Mouse (Mus musculus) R1 (cell line): ENCODE measurements at regions not wholly inside any gene's neighbourhood (a gene's known extent, or its start where the extent isn't known, plus 50 kb on each side); places are given as distances from the start of the nearest gene placed in this dataset.

Source experiments
- DNase-seq: peaks from one replicate; pipeline ENCODE4 v3.0.0-alpha.2; 2018; ENCODE audit warnings: low read depth, low spot score

DNA sequence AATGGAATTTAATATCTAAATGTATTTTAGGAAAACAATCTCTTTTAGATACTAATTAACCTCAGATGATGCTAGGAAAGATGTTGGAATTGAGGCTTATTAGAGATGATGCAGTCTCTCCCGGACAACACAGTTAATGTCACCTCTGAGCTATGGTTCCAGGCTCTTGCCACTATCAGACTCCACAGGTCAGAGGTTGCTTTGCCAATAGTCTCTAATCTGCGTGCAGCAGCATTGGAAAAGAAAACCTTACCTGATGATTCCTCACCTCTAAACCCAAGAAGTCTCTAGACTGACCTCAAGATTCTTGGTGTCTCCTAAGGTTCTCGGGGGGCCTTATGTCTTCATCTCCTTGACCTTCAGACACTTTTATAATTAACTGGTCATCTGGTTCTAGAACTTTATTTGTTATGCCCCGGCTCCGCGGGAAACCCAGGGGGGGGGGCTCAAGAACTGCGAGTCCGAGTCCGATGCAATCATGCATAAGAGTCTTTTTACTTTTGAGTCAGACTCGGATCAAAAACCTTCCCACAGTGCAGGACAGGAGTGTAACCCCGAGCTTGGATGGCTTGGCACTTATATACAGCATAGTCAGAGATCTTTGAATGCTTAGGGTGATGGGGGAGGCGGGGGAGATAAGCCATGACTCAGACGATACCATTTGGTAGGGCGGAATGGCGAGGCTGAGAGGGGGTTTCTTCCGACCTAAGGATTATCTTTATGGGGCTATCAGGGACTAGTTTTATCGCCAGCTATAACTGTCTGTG lies 626.9 kb downstream of the Zfp706 start:
- no peak for DNase-seq

DNA sequence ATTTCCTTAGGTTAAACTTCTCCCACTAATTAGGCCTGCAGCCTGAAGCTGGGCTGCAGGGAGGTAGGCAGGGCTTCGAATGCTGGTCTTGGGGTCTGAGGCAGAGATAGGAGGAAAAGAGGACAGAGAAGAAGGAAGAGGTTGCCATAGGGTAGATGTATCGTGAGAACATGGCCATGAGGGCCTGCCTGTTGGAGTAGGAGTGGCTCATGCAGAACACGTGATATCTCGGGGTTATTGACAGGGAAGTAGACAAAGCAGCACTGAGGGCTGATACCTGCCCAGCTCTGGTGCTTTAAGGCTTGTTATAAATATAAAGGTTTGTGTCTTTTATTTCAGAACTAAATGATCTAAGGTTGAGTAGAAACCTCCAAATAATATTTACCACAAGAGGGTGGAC lies 628.9 kb downstream of the Zfp706 start:
- no peak for DNase-seq

DNA sequence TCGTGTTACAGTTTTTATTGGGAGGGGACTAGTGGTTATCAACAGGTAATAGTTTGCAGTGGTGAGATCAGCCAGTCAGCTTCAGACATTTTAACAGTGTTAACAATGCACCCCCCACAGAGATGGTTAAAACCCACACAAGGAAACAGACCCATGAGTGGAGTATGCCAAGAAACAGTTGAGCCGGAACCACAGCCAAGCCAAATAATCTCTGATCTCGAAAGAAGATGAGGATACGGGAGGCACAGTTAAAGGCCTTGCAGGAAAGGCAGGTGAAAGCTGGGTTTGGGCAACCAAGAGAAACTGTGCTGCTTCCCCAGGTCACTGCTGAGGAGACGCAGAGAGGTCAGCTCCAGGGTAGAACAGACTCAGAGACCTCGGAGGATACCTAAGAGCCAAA lies 631.0 kb downstream of the Zfp706 start:
- no peak for DNase-seq

DNA sequence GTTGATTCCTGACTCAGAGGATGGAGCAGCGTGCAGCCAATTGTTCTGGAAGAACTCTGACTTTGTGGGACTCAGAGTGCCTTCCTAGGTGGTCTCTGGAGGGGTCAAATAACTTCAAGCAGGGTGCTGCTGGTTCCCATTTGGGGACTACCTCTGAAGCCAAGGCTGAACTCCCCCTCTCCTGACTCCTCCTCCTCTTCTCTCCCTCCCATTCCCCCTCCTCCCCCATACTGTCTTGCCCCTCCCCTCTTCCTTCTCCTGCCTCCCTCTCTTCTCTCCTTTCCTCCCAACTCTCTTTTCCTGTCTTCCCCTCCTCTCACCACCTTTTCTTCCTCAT lies 632.1 kb downstream of the Zfp706 start:
- DNase-seq: peak; percentile 63

DNA sequence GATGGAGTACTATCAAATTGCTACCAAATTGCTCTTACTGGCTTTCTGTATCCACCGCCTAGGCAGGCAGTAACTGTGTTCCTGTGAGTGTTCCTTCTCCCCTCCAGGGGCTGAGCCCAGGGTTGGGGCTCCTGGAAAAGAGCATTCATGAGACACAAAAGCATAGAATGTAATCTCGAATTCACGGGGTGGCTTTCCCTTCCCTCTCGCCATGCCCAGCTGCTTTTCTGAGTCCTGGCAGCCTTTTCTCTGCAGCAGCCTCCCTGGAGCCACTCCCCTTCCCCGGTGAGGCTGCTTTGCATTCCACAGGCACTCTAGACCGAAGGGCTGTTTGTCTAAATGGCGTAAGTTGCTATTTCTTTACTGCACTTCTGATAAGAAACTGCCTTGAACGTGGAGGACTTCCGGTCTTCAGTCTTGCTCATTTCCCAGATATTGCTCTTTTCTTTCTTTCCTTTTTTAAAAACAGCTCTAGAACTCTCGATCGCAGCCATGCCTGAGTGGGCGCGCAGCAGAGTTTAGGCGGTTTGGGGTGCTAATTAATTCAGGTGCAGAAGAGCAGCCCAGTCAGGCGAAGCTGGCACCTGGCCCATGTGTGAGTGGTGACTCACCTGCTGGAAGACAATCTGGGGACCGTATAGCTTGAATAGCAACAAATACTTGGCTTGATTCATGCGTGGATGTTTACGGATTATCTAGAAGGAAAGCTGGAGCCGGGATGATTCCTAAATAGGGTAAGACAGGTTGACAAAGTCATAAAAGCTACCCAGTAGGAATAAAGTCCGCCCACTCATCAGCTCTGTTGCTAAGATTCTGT lies 632.6 kb downstream of the Zfp706 start:
- peak; percentile 70 for DNase-seq

DNA sequence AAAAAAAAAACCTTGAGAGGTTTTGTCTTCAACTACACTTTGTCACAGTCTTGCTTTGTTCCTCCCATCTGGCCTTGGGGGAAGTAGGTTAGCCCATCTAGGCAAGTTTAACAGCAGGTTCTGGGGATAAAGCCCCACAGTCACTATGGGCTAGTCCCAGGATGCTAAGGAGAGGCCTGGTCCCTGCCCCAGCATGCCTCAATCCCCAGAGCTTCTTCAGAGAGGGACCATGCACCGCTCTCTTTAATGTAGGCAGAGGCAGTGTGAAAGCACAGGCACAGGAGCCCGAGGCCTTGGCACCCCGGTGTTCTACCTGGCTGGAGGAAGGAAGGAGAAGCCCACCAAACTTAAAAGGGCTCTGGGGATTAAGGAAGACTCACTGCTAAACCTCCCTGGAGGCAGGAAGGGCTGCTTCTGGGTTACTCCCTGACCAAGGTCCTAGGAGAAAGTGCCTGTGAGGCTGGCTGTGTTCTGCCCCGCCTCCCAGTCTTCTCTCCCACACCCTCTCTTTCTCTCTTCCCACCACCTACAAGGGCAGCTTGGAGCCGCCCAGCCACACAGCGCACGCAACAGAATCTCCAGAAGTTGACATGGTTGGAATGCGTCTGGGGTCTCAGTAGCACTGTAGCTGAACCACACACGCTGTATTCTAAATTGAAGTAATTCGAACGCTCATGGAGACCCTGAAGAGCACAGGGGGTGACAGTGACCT lies 633.5 kb downstream of the Zfp706 start:
- DNase-seq: peak; percentile 52

DNA sequence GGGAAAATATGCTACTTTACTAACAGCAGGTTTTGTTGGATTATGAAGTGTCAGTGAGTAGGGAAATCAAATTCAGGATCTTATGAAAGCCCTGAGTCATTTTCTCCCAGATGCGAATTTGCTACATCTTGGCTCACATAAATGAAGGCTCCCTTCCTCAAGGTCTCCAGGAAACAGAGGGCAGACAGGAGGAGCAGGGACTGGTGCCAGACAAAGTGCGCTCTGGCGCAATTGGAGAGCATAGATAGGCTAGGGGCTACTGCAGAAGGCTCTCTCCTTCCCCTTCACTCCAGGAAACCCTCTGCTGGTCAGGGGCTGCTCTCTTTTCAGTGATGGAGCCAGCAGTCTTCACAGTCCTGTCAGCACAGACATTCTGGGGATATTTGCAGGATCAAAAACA lies 634.1 kb downstream of the Zfp706 start:
- DNase-seq: no peak

DNA sequence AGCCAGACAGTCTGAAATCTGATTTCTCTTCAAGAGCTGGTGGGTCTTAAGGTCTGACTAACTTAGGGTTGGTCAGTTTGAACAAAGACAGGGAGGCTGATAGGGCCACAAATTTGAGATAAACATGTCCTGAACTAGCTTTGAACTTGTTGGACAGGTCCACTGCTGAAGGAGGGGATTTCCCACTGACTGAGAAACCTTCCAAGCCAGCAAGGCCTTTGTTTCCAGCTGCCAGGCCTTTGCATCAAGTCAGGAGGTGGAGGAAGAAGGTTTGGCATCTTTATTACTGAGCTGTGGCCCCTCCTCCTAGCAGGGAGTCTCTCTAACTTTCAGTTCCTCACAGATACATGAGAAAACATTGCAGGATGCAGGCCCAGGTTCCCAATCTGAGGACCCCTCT lies 636.2 kb downstream of the Zfp706 start:
- peak; percentile 63 for DNase-seq

DNA sequence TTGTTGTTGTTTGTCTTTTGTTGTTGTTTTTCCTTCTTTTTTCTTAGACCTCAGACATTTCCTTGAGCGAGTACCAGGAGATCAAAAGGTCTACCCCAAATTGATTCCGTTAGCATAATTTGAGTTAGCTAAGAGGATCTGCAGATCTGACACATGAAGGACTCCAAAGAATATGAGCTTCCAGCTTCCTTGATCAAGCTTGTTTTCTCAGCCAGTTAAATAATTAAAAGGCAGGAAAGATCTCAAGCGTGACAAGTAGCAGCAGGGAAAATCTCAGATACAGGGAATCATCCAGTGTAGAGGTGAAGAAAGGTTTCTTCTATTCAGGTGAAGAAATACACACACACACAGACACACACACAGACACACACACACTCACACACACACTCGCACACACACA lies 636.7 kb downstream of the Zfp706 start:
- DNase-seq: no peak

DNA sequence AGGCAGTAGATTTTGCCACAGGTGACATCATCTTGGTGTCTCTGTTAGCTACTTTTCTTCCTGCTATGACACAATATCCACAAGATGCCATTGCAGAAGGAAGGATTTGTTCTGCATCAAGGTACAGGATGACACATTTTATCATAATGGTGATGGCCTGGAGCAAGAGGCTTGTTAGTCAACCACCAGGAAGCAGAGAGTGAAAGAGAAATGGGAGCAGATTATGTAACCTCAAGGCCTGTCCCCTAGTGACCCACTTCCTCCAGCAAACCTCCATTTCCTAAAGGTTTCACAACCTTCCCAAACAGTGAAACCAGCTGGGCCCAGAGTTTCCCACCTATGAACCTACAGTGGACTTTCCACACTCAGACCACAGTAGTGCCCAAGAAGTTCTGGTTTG lies 640.3 kb downstream of the Zfp706 start:
- DNase-seq: no peak

DNA sequence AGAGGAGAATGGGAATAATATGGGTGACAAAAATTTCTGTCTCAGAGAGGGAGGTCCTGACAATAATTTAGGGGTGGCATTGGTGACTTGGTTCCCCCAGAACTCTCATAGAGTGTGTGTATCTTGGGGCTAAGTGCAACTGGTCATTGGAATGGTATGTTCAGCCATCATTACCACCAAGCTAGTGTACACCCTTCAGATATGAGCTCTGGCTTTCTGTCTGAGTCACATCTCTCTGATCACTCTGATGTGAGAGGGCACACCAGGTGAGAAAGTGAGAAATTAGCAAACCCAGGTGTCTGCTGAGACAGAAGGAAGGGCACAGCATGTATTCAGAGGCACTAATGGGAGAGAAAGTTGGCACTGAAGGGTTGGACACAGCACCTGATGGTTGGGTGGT lies 642.8 kb downstream of the Zfp706 start:
- DNase-seq: no peak

DNA sequence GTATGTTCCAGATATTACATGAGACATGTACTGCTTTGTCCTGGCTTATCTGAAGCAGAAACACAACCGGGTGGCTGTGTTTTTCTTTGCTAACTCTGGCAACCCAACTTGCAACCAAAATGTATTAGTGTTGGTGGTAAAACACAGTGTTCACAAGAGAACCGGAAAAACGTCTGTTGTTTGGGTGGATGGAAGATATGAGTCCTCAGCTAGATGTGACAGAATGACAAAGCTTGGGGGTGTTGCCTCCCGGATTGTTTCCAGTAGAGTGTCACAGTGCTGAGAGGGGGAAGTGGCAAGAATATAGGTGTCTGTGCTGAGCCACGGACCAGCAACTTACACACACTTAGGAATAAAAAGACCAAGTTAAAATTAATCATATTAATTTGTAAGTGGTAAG lies 643.5 kb downstream of the Zfp706 start:
- DNase-seq: no peak

DNA sequence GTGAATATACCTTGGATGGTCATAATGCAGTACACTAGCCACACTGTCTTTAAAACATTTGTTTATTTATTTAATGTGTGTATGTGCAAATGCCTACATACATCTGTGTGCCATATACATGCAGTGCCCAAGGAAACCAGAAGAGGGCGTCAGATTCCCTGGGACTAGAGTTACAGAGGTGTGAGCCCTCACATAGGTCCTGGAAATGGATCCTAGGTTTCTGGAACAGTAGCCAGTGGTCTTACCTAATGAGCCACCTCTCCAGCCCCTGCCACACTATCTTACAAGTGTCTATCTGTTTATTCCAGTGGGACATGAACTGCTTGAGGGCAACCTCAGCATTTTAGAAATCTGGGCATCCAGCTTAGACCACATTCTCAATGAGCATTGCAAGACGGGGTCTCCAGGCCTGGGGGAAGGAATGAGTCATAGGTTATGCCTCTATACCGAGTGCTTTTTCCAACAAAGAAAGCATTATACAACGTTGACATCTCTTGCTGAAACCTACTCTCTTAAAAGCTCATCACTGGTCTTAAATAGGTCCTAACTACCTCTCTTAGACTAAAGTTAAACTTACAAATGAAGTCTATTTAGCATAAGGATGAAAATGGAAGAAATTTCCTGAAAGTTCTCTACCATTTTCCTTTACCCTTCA lies 644.5 kb downstream of the Zfp706 start:
- peak; percentile 65 for DNase-seq

DNA sequence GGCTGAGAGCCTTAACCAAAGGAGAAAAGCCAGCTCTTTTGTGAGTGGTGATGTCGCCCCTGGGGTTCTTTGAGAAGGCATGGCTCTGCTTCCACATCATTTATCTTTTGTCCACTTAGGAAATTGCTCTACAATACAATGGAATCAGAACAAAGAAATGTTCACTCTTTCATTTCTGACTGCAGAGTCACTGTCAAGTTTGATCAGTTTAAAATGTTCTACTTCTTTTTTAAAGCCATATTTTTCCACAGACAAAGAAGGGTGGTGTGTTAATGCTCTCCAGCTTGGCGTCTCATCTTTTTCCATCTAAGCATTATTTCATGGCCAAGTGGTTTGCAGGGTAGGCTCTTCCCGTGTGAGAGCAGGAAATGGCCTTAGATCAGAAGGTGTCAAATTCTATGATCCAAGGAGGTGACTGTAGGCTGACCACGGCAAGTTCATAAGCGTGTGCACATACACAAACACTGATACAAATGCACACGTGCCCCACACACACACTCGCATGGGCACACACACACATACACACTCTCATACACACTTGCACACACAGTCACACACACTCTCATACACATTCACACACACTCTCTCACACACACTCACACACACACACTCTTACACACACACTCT lies 645.9 kb downstream of the Zfp706 start:
- DNase-seq: peak; percentile 21

DNA sequence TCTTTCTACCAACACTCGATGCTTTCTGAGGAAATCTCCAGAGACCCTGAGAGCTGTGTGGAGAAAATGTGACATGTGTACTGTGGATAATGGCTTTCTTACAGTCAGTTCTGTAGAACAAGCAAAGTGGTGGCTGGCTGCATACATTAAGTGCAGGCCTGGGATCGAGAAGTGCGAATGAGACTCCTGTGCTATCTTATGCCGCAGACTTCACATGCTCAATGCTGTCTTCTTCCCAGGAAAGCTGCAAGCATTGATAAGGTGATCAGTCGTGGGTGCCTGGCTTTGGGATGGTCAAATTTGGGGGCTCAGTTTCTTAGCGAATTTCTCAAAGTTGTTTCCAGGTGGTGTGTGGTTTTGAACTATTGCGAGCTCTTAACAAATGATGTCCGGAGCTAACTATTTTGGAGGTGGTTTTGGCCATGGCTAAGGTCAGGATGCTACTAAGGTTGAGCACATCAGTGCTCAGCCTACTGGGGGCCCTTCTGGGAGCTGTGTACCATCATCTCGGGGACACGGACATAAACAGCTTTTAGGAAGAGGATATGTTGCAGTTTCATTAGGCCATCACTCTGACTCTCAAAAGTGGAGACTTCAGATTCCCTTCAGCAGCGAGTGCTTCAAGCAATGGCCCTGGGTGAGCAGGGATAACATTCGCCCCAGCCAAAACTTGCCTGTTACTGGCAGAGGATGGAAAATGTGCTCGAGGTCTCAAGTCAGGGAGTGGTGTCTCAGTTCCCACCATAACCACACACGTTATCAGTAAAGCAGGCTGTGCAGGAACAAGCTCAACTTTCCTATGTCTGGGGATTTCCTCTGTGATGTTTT lies 646.7 kb downstream of the Zfp706 start:
- no peak for DNase-seq

DNA sequence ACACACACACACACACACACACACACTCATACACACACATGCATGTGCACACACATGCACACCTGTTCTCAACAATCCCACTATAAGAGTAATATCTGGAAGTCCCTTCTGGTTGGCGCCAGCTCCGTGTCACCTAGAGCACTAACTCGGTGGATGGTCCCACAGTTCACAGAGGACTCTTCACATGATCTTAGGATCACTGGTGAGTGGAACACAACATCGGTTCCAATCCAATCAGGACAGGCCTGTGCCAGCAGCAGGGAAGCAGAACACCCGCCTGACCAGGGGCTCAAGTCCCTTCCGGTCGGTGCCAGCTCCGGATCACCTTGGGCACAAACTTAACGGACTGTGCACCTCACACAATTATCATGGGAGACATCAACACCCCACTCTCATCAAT lies 651.7 kb downstream of the Zfp706 start:
- no peak for DNase-seq

DNA sequence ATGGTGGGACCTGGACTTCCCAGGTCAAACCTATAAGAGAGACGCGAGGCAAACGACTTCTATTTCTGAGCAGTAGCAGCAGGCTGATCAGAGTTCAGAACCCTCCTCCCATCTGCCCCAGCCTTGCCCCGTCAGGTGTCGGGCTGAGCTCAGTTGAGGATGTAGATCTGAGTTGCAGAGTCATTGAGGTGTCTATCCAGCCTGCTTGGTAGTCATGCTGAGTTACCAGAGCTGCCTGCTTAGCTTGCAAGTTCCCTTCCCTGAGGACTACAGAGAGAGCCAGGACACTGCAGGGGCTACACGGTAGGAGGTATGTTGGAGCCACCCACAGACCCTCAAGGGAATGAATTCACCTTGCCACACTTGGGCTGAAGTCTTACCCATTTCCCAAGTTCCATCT lies 653.0 kb downstream of the Zfp706 start:
- DNase-seq: no peak

DNA sequence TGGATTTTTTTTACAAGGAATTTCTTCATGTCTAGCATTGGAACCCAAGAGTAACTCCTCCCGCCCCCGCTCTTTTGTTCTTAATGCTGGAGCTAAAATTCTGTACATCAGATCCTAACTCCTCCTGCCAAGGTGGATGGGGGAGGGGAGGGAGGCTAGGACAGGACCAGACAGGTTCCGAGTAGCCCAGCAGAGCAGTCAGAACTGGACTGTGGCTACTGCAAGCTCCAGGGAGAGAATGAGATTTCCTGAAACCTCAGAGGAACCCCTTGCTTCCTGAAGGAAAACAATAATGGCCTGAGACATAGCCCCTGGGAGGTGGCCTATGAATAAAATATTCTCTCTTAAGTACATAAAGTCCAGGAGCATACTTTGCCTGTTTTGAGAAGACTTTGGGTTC lies 653.8 kb downstream of the Zfp706 start:
- DNase-seq: no peak

DNA sequence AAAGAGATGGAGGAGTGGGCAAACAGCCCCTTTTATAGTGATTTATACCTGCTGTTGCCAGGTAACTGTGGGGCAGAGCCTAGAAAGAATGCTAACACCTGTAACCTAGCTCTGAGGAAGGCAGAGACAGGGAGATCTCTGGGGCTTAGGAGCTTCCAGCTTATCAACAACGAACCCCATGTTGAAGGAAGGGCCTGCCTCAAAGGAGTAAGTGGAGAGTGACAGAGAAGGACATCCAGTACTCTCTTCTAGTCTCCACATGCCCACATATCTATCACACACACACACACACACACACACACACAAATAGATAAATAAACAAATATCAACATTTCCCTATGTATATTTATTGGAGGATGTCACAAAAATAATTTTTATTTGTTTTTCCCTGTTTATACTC lies 654.6 kb downstream of the Zfp706 start:
- DNase-seq: no peak

DNA sequence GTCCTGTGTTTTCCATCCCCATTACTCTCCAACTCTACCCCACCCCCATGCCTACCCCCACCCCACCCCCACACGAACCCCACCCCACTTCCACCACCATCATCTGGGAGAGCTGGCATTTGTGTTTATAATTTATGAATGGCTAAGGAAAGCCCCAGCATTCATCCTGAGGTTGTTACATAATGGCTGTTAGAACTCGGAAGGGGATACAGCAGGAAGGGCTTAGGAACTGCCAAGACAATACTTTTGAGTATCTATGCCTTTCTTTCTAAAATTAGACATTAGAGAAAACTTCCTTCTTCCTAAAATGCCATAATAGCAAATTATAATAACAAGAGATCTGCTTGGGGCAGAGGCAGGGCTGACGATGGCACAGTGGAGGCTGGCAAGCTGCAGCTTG lies 655.9 kb downstream of the Zfp706 start:
- no peak for DNase-seq

DNA sequence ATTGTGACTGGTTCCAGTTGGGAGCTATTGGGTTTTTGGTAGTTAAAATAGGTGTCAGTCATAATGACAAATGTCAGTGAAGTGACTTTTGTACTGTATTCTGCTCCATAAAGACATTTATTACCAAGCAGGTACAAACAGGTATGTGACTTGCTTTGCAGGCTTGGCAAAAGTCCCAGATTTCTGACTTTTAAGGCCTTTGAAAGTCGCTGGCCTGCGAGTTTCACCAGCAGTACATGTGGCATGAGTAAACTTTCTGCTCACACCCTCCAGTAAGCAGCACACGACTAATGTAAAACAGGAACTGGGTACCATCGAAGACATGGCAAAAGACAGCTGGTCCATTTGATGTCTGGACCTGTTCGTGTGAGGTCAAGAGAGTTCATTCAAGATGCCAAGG lies 659.2 kb downstream of the Zfp706 start:
- DNase-seq: no peak
